Mouse (Mus musculus): ENCODE measurements around the gene Abcd3. TPM values are rescaled to one million over a fixed set of nuclear protein-coding genes. Genes with fewer than 3 reads are reported as not detected.

The Abcd3 gene
- total RNA-seq, 2 experiments from 2014 or later = 82.6 to 109 TPM

DNA sequence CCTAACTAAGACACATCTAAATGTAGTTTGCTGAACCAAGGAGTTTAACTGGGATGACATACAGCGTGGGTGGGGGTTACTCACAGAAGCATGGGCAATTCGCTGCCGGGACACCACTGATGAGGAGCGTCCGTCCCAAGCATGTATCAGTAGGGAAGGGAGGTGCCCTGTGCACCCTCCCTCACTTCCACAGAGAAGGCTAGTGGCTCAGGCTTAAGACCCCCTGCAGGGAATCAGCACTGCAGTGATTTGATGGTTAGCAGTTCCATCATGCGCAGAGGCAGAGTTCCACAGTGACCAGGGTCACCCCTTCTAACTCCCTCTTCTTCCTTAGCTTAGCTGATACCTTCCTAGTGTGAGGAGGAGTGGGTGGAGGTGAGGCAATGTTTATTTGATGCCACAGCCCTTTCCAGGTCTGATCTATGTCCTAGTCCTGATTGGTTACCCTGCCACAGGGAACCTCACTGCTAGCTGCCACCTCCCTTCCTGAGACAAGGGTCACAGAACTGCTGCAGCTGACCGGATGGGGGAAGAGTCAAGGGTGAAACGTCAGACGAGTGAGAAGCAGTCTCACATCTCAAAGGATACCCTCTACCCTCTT is 76.3 kb downstream of the Abcd3 start:
- no peak for DNase-seq

DNA sequence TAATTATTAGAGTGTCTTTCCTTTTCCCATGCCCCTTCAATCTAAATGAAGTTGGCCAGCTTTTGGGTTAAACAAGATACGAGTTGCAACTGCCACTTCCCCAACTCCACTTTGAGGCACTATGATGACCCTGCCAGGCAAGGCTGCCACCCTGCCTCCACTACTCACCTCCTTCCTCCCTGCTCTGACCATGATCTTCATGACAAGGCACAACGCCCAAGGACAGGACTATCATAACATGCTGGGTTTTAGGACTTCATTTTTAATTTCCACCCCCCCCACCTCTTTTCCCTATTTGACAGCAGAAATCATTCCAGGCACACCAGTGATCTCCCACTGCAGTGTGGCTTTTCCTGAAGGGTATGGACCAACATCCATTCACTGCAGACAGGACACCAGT is 77.2 kb downstream of the Abcd3 start:
- peak; percentile 35 to 38 for DNase-seq

- DNase-seq = peak; percentile 40 to 63
These were observed 77.6 kb downstream of the Abcd3 start for GRCm38 (mm10) chr3:121737453-121737852.

DNA sequence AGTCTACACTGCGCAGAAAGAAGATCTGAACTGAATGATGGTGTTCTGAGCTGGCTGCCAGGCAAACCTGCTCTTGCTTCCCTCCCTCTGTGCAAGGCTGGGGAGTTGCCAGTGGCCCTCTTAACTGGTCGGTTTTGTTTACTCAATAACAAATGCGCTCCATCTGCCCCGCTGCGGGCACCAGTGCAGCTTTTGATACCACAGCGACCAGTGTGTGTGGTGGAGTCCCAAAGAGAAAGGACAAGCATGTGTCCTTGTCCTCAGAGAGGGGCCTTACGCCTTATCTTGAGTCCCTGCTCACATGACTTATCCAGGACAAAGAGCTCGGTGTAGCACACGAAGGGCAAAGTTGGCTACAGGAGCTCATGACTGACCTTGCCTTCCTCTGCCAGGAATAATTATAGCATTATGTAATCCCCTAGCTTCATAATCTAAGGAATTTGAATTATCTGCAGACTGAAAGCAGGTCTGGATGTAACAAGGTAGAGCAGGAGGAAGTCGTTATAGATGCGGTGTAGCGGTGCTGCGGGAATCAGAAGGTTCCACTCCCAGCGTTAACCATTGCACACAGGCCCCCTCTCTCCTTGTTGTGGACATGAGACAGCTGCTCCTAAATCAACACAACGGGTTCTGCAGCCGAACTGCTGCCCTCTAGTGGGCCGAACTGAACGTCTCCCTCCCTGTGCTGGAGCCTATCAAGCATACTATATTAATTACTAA is 78.9 kb downstream of the Abcd3 start:
- peak; percentile 84 to 89 for DNase-seq

GRCm38 (mm10) chr3:121735542-121735941 is 79.6 kb downstream of the Abcd3 start:
- no peak for DNase-seq

- DNase-seq = no peak
These were observed 85.4 kb downstream of the Abcd3 start for GRCm38 (mm10) chr3:121729678-121730077.

- no peak for DNase-seq
These were observed 89.5 kb downstream of the Abcd3 start for GRCm38 (mm10) chr3:121725651-121726050.

DNA sequence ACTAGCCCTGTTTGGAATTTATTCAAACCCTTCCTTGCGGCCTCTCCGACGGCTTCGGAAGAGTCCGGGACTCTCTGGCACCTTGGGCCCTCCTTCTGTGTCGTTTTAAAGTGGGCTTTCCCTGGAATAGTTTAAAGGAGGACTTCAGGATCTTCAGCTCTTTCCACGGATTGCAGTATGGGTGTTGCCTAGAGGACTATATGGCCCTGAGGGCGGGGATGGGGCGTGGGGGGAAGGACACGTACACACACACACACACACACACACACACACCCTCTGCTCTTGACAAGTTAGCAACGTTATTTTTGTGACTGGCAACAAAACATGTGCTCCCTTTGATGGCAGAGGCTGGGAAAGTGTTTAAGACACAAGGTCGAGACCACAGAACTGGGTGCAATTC is 90.5 kb downstream of the Abcd3 start:
- no peak for DNase-seq

DNA sequence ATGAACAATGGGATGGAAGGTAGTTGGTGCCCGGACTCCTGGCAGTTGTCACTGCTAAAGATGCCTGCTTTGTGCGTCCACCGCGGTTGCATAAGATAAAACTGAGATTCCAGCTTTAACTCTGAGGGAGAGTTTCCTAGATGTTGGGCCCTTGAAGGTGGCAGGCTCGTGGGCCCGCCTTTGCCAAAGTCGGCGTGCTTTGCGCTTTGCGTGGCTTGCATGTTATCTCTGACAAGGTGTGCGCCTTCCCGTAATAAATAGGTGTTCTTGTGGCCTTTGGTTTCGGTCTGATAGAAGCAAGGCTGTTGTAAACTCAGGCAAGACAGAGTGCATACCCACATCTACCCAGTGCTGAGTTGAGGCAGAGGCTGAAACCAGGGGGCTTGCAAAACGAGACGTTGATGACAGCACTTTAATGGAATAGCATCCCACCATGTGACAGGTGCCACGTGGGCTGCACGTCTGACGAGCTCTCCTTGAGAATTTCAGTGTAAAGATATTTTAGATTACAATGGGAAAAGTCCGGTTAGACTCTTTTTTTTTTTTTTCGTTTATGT is 91.1 kb downstream of the Abcd3 start:
- no peak for DNase-seq

- peak; percentile 84 to 90 for DNase-seq
These were observed 91.9 kb downstream of the Abcd3 start, which contains the start of gene F3 for GRCm38 (mm10) chr3:121722971-121723844. TSS of gene F3 (plus strand) at chr3:121723537.

- DNase-seq = no peak
These were observed 93.4 kb downstream of the Abcd3 start for GRCm38 (mm10) chr3:121721691-121722070.

- no peak for DNase-seq
These were observed 94.1 kb downstream of the Abcd3 start for GRCm38 (mm10) chr3:121720801-121721690.

DNA sequence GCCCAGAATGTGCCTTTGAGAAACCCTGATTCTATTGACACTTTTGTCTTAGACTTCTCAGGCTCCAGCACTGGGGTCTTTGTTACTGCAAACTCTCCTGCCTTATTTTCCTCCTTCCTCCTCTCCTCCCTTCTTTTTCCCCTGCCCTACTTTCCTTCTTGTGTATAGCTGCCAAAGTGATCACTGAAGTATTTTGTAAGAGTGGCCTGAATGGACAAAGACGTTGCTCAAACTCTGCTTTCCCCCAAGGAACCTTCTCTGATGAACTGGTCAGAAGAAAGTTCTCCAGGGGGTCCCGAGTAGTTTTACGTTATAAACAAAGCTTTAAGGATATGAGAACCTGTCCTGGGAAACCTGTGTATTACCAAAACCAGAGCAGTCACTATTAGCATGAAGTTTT is 95.4 kb downstream of the Abcd3 start:
- DNase-seq = no peak

- no peak for DNase-seq
These were observed 96.4 kb downstream of the Abcd3 start for GRCm38 (mm10) chr3:121718679-121719078.

- no peak for DNase-seq
These were observed 98.6 kb downstream of the Abcd3 start for GRCm38 (mm10) chr3:121716480-121716879.

DNA sequence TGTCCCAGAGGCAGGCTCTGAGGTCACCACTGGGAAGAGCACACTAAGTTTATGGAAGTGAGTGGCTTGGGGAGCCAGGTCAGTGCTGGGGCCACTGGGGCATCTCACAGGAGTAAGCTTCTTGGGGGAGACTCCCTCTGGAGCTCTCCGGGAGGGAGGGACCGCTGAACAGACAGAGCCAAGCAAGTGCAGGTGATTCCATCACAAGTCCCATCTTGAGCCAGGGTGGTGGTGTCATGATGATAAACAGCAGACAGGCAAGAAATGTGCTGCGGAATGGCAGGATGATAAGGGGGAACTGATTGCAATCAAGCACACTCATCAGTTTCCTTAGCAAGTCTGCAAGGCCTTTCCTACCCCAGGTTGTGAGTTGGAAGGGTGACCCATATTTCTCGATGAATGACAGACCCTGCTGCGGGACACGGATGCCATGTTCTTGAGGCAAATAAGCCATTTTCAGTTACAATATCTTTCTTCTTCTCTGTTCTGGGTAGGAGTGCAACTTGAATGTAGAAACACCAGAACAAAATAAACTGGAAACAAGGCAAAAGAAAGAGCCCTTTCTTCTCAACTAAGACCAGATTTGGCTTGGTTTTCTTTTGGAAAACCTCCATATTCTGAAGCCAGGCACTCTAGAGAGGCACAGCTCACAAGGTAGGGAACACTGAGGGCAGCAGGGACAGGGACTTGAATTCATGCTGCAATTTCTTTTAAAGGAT is 99.2 kb downstream of the Abcd3 start:
- DNase-seq = no peak

GRCm38 (mm10) chr3:121715336-121715735 is 99.8 kb downstream of the Abcd3 start:
- DNase-seq = no peak

GRCm38 (mm10) chr3:121714461-121714860 is 100.6 kb downstream of the Abcd3 start:
- no peak for DNase-seq

GRCm38 (mm10) chr3:121713816-121714215 is 101.3 kb downstream of the Abcd3 start:
- no peak for DNase-seq

- DNase-seq = peak; percentile 66 to 69
These were observed 101.9 kb downstream of the Abcd3 start for GRCm38 (mm10) chr3:121713151-121713701.
